Mouse (Mus musculus) left cerebral cortex, postnatal 36 days (tissue): Measurements from ENCODE around the gene Tigd3. TPM values are rescaled to one million over a fixed set of nuclear protein-coding genes. Genes with fewer than 3 reads are reported as not detected.
A peak's percentile ranks its signal among the peaks of the same experiment; 100 is the strongest.

Experiments used
- DNase-seq, 2 experiments: peaks; one replicate each; pipeline ENCODE4 v3.0.0; 2021 to 2022; ENCODE audit warnings: low spot score in 2 of 2, mixed read lengths in 1 of 2
- intact Hi-C: fragments of 180-260 bp; cut with DNase I; formaldehyde crosslinking; loops from one replicate; pipeline ENCODE4 v1.15.1; 2025
- total RNA-seq, 2 experiments: library from RNA; stranded (reverse); gene quantifications; 2 replicates each; pipeline ENCODE4 v1.2.3; 2021

Gene Tigd3
- 1 to 10 TPM; 4.3 to 4.5 TPM for total RNA-seq

DNA sequence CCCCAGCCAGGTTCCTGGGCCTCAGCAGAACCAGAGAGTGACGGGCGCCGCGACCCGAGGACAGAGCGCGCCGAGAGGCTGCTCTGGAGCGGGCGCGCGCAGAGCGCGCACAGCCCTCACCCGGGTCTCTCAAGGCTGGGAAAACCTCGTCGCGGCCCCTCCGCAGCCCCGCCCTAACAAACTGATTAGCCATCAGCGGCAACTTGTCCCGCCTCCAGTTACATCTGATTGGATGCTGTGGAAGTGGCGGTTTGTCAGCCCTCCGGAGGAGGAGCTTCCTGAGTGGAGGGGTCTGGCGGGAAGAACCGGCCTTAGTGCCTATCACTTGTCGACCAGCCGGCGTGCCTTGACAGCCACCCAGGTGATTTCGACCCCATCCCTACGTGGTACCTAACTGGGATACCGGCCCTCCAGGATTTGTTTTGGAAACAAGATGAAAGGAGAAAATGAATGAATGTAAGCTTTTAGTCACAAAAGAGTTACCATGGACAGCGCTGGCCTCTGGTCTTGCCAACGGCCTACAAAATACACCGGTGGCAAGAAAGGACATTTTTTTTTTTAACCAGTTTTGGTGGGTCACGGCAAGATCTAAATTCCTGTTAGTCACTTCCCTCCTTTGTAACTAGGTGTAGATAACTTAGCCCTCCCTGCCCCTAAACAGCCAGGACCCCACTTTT is at the start of gene Tigd3:
TSS of gene Tigd3 (minus strand) at position 148 of the 677 bp plus-strand sequence.
- DNase-seq = peak; percentile 91 to 94
- intact Hi-C loops = no loop called here

DNA sequence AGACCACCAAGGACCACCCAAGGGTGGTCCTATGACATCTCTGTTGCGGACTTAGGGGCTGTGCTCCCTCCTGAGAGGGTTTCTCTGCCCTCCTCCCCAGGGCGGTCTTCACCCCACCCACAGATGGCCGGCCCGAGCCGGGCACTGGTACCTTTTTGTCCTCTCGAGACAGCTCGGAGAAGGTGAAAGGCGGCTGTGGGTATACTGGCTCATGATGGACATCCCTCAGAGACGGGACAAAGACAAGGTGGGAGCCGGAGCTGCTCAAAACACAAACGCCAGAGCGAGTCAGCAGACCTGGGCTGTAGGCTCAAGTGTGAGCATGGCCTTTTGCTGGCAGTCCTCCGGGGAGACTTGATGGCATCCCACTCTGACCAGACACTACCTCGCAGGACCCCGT is 49.5 kb upstream of the Tigd3 start:
- intact Hi-C loops = no loop called here
- no peak for DNase-seq

DNA sequence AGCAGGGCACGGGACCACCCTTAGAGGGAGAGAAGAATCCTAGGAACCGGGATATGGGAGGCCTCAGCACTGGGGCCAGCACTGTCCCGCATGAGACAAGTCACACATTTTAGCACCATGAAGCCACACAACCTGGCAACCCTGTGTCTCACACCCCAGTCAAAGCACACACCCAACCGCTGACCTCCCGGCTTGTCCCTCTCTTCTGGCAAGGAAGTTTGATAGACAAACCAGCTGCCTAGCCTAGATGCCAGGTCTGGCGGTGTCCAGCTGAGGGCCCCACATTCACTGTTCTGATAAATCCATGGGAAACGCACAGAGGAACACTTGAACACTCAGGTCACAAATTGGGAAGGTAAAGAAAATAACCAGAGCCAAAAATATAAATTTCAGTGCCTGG is 48.6 kb upstream of the Tigd3 start:
- intact Hi-C loops = no loop called here
- no peak for DNase-seq

DNA sequence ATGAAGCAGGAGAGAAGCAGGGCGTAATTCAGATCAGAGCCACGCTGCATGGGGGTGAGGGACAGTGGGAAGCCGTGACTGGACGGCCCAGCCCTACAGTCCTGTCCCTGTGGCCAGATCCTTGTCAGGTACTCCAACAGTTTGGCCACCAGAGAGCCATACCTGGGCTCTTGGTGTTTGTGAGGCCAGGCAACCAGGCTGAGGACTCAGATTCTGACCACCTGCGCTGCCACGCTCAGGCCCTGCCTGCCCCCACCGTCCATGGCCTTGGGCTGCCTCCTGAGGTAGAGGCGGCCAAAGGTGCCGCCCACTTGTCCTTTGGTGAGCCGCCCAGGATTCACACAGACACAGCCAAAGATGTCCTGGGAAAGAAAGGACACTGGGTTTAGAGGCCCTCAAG is 46.7 kb upstream of the Tigd3 start:
- intact Hi-C loops = no loop called here
- no peak for DNase-seq

DNA sequence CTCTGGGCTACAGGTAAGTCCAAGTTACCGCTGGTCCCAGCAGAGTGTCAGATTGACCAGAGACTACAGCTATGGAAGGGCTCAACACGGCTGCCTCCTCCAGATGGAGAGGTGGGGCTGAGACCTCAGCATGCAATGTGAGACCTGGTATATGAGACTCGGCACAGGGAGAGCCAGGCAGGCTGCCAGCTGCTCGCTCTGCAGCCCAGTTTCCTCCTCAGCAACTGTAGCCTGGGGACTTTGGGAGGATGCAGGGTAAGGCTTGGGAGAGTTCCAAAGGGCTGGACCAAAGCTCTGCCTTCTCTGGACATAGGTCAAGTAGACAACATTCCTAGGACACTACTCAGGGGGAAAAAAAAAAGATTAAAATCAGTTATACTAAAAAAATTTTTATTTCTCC is 46.2 kb upstream of the Tigd3 start:
- intact Hi-C loops = no loop called here
- no peak for DNase-seq

DNA sequence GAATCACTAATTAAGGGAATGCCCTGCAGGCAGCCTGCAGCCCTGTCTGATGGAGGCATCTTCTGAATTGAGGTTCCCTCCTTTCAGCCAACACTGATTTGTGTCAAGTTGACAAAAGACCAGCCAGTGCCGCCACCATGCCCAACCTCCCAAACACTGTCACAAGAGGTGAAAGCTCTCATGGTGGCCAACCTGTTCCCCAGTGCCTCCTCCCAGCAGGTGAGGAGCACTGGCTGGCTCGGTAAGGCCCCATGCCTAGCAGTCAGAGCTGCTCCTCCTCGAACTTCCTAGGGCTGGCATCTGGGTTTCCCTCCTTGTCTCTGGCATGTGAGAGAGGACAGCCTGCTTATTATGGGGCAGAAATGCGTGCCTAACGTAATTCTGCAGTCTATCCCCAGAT is 45.8 kb upstream of the Tigd3 start:
- intact Hi-C loops = no loop called here
- DNase-seq = no peak

DNA sequence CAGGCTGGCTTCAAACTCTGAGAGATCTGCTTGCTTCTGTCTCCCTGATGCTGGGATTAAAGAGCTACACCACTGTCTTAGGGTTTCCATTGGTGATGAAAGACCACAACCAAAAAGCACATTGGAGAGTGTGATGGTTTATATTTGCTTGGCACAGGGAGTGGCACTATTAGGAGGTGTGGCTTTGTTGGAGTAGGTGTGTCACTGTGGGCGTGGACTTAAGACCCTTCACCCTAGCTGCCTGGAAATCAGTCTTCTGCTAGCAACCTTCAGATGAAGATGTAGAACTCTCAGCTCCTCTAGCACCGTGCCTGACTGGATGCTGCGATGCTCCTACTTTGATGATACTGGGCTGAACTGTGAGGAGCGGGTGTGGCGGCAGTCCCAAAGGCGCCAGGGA is 44.6 kb upstream of the Tigd3 start:
- no peak for DNase-seq
- intact Hi-C loops = no loop called here

DNA sequence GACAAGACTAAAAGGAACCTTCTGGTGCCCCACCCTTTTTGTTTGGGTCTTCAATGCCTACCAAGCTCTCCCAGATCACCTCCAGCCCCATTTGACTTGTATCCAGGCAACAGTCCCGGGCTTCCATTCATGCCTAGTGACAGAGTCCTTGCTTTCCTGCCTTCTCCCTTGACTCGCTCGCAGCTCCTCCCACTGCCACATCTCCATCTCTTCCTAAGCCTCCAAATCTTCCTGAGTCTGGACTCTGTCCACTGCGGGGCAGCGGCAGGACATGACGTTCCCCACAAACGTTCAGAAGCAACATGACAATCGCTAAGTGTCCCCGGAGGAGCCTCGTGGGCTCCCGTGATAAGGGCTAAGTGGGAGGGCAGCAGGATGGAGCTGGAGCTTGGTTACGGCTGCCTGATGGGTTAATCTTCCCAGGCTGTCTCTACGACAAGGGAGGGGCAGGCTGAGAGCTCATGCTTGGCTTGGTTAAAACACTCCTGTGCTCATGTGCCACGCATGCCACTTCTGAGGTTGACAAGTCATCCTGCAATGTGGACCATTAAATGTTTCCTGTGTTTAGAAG is 44.0 kb upstream of the Tigd3 start:
- intact Hi-C loops = no loop called here

DNA sequence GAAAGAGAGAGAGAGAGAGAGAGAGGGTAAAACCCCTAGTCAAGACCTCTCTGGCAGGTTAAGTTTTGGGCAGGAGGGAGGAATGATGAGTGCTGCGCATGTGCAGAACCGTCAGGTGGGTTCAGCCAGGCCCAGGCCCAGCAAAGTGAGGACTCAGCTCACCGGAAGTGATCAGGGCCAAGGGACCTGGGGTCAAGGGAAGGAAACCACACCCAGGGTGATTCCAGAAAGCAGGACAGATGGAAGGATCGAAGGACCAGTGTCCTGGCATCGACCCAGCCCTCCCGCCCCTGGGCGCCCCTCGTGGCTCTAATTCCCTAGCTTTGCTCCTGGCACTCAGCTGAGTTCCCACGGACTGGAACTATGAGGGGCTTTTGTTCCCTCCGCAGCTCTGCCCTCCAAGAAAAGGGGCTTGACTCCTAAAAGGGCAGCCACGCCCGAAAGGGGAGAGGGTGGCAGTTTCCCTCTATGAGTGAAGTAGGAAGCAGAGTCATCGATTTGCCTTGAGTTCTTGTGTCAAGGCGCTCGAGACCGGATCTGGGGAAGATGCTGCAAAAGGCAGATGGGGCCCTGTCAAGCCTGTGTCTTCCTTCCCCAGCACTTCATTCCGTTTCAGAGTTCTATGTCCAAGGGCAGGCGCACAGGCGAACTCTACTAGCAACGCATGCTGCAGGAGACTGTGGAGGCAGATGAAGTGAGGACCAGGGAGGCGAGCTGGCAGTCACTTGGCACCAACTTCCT is 43.3 kb upstream of the Tigd3 start:
- intact Hi-C loops = no loop called here

More for the DNA sequence above, 44.0 kb upstream of the Tigd3 start:
- DNase-seq = no peak

DNA sequence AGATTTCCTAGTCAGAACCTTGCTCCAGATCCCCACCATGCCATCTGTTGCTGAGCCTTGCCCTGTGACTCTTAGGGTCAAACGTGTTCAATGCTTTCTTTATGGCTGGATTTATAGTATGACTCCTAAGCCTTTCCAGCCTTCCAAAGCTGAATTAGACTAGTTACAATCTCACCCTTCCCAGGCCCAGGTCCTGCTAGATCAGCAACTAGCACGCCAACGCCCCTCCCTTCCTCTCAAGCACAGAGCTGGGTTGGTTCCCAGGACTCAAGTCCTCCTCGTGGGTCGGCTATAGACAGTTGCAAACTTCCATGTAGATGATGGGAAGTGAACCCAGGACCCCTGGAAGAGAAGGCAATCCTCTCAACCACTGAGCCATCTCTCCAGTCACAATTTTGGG is 41.7 kb upstream of the Tigd3 start:
- intact Hi-C loops = no loop called here
- DNase-seq = no peak

More for the DNA sequence above, 43.3 kb upstream of the Tigd3 start:
- no peak for DNase-seq

DNA sequence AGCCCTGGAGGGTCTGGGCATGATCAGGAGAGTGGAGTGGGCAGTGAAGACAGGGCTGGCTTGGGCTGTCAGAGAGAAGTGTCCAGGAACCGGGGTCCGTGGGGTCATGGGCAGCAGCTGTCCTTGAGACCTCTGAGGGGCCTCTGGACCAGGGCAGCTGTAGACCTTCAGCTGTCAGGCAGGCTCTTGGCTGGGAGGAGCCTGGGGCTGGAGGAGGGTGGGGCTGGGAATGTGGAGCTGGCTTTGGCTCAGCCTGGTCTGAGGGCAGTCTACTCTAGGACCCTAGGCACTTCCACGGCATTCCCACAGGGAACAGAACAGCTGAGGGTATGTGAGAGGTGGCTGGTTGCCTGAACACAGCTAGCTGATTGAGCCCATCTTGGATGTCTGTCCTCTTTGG is 41.3 kb upstream of the Tigd3 start:
- no peak for DNase-seq
- intact Hi-C loops = no loop called here

DNA sequence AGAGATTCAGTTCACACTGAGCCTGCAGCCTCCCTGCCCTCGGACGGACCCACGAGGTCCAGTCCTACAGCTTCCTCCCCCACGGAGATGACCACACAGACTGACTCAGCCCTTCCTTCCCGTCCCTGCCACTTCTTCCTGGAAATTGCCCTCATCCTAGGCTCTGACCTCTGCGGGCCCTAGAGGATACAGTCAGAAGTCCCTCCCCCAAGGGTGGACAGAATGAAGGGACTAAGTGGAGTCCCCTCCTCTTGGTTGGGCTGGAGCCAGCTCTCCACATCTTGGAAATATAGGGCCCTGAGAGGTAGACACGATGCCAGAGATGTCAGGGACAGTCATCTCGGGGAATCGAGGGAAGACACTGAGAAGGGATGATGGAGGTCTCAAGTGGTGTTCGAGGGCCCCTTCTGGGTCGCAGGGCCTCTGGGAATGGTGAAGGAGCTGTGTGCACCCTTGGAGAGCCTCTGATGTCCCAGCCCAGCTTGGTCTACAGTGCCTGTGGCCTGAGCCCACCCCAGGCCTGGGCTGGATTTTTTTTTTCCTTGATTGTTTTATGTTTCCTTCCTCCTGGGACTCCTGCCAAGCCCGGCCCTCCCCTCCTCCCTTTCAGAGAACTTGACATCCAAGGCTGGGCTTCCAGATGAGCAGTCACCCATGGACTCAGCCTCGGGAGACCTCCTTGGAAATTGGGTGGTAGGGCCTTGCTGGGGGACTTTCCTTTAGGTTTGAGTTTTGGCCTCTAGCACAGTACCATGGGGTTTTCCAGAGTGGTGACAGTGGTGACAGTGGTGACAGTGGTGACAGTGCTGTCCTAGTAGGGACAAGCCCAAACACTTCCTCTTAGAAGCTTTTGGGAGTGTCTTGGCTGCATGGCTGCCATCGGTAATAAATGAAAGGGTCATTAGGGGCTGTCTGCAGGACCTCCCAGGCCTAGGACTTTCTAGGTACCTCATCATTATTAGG is 36.0 kb upstream of the Tigd3 start:
- no peak for DNase-seq
- intact Hi-C loops = no loop called here

DNA sequence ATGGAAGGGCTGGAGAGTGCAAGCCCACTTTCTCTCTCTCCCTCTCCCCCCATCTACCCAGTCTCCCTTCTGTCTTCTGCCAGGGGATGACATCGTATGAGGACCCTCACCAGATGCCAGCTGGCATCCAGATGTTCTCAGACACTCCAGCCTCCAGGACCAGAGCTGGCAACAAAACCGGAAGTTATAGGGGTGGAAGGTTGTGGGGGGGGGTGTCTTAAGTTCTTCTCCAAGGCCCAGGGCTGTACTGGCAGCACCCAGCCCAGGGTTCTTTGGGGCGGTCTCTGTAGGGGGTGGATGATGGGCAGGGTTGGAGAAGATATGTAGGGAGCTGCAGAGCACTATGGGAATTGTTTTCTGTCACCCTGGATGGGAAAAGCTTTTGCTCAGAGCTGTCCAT is 34.6 kb upstream of the Tigd3 start:
- no peak for DNase-seq
- intact Hi-C loops = no loop called here

DNA sequence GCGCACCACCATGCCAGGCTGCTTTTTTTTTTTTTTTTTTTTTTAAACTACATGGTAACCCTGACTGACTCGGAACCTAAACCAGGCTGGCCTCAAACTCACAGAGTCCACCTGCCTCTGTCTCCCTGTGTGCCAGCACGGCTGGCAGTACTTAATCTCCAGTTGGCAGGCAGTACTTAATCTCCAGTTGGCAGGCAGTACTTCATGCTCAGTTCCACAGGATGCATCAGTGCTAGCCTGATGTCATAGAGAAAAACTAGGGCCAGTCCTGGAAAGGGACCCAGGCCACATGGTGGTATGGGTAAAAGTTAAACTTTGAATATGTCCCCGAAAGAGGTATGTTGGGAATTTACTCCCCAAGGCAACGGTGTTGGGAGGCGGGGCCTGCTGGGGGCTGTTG is 34.2 kb upstream of the Tigd3 start:
- intact Hi-C loops = no loop called here
- DNase-seq = no peak

DNA sequence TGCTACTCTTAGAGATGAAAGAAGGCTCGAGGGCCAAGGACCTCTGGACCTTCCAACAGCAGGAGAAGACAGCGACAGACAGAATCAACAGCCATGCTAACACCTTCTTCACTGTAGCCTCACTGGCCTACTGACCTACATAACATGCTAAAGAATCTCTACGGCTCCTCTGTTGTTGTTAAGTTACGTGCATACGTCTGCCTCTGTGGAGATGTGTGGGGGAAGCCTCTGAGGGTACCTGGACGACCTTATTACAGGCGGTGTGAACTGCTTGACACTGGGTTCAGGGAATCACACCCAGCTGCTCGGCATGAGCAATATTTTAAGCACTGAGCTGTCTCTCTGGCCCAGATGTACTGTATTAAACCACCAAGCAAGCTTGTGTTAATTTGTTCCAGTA is 33.6 kb upstream of the Tigd3 start:
- intact Hi-C loops = no loop called here
- DNase-seq = no peak

DNA sequence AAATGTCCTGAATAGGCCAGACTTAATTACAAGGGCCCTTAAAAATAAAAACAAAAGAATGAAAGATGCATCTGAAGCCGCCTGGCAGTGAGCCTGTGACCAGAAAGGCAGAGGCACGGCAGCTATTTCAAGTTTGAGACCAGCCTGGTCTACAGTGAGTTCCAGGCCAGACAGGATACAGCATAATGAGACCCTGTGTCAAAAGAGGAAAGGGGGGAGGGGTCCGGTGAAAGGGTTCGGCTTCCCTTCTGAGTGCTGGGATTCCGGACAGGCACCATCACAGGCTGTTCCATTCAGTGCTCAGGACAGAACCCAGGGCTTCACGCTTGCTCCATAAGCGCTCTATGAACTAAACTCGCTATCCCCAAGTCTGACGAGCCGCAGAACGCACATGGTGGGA is 33.1 kb upstream of the Tigd3 start:
- intact Hi-C loops = no loop called here
- DNase-seq = no peak

DNA sequence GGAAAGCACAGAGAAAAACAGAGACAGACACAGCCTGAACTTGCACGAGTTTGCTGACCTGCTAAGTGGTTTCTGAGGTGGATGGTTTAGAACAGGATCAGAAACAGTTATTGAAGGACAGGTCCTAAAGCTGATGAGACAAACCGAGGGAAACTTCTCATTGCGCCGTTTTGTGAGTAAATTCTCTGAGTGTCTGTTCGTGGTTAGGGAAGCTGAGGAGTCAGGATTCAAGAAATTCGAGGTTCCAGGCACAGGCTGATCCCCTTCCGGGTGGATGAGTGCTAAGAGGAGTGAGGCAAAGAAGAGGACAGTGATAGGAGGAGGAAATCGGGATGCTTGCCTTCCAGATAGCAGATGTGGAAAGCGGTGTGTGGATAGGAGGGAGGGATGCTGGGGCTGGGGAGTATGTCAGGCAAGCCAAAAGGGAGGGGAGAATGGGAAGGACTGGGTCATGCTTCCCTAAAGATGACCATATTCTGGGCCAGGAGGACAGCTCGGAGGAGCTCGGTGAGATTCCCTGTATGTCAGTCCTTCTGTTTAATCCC is 31.4 kb upstream of the Tigd3 start:
- no peak for DNase-seq
- intact Hi-C loops = no loop called here

DNA sequence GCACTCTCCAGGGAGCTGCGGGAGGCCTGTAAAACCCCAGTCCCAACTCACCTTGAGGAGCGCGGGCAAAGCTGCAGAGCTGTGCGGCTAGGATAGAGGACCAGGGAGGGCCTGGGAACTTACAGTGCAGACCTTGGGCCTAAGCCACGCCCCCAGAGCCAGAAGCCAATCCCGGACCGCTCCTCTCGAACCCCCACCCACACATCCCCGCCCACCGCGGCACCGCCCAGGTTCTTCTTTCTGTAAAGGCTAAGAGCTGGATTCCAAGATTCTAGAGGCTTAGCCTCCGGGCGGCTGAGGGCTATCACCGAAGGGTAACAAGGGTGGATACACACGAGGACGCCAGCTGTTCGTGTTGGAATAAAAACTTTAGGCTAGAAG is 30.8 kb upstream of the Tigd3 start, which contains the start of gene Cdc42ep2:
TSS of gene Cdc42ep2 (minus strand) at position 104 of the 381 bp plus-strand sequence.
- DNase-seq = peak; percentile 88
- intact Hi-C loops = loop anchor here (1.0 to 5.0 kb wide), 2 partner anchors 32 to 93 kb away; partner anchors contain the start of gene Capn1

DNA sequence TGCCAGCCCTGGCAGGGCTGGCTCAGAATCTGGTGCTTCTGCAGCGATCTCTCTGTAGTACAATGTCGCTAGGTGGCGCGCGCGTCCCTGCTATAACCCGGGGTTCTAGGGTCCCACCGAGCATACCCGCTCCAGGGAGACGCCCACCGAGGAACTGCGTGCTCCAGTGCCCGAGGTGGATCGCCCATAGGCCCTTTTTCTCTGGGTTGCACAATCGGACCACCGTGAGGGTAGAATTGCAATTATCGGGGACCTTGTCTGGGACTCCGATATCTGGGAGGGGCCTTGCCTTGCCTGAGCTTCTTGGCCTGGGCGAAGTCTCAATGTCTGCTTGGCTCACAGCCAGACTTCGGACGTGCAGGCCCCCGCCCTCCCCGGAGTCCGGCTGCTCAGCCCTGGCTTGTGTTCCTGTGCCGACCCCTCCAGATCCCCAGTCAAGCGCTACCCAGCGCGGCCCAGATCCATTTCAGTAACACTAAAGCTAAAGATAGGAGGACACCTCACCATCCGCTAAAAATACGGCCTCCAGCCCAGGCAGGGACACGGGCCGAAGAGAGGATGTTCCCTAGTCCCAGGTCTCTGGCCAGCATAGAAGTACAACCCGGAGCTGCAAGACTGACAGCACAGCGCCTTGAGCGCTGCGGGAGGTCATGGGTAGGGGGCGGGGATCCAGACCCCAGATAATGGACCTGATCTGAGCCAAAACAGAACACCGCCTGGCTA is 30.2 kb upstream of the Tigd3 start:
- peak; percentile 79 to 85 for DNase-seq
- intact Hi-C loops = loop anchor here (1.0 to 5.0 kb wide), 2 partner anchors 32 to 93 kb away; partner anchors contain the start of gene Capn1
